Comparison of ENCODE assay signal across 18 mouse cellular contexts in the genomic region with DNA sequence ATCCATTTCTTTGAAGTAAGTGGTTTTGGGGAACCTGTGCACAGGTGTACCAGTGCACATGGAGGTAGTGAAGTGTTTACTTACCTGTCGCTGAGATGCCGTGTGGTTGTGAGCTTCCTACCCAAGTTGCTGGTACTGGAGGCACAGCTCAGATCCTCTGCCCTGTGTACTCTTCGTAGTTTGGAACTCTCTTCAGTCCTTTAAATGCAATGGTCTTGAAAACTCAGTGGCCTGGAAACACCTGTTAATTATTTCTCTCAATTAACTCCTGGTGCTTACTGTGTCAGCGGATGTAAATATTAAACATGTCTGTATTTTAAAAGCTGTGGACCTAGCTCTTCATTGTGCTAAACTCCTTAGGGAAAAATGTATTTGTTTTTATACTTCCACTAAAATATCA.
"Had no signal": no experiment of that assay in that cellular context is flagged by ENCODE, and none has a peak within 500 bp of the region (broad histone marks: within the 10 kb centered on the region; RNA-seq: fewer than 3 reads in every experiment).

No protein-coding gene starts in this region.

- DNase-seq: lung, embryonic 14.5 days; lung, postnatal 10 days; lung, postnatal 4 days; midbrain, embryonic 14.5 days; retina, postnatal 1 day; right cerebral cortex, adult 18-20 months; right cerebral cortex, postnatal 25 days; right cerebral cortex, postnatal 4 days; spleen, adult 18-20 months; thymus, adult 18-20 months; thymus, postnatal 14 days; thymus, postnatal 36 days had no signal

- H3K36me3 ChIP-seq: midbrain, embryonic 10.5 days; midbrain, embryonic 12.5 days; neural tube, embryonic 13.5 days; neural tube, embryonic 15.5 days had no signal

- H3K4me1 ChIP-seq: midbrain, embryonic 10.5 days; midbrain, embryonic 12.5 days; neural tube, embryonic 13.5 days; neural tube, embryonic 15.5 days had no signal

- H3K4me2 ChIP-seq: lung, embryonic 14.5 days; midbrain, embryonic 12.5 days; neural tube, embryonic 13.5 days; neural tube, embryonic 15.5 days had no signal

- H3K27me3 ChIP-seq: midbrain, embryonic 12.5 days; neural tube, embryonic 13.5 days; neural tube, embryonic 15.5 days had no signal

- H3K9ac ChIP-seq: lung, embryonic 14.5 days; midbrain, embryonic 12.5 days; neural tube, embryonic 13.5 days; neural tube, embryonic 15.5 days had no signal

- H3K4me3 ChIP-seq: midbrain, embryonic 10.5 days; midbrain, embryonic 12.5 days; myocyte; neural tube, embryonic 13.5 days; neural tube, embryonic 15.5 days had no signal

- ATAC-seq: midbrain, embryonic 16.5 days had no signal

- H3K27ac ChIP-seq: midbrain, embryonic 10.5 days; midbrain, embryonic 12.5 days; neural tube, embryonic 13.5 days; neural tube, embryonic 15.5 days had no signal

- H3K9me3 ChIP-seq: midbrain, embryonic 10.5 days; midbrain, embryonic 12.5 days; neural tube, embryonic 13.5 days; neural tube, embryonic 15.5 days had no signal
